Mouse (Mus musculus) cortical plate, adult 2 months (tissue): ENCODE data around the gene Epb41l4b. TPM values are rescaled to one million over a fixed set of nuclear protein-coding genes. Genes with fewer than 3 reads are reported as not detected.

Source experiments
- H3K27ac ChIP-seq: fragments of 200-500 bp; 2 replicates; pipeline ENCODE4 v1.5.1; 2012; ENCODE audit warnings: low read length, control low read depth, inconsistent platforms; ENCODE audit not compliant: insufficient read depth
- H3K4me1 ChIP-seq: fragments of 200-500 bp; 2 replicates; pipeline ENCODE4 v1.6.1; 2011; ENCODE audit warnings: low read length; ENCODE audit not compliant: control insufficient read depth, insufficient read depth
- H3K4me3 ChIP-seq: fragments of 200-500 bp; 2 replicates; pipeline ENCODE4 v1.5.1; 2011; ENCODE audit warnings: mild to moderate bottlenecking, low read length, control low read depth; ENCODE audit not compliant: insufficient read depth
- CTCF ChIP-seq: fragments of 200-500 bp; IDR thresholded peaks from 2 replicates; pipeline ENCODE4 v1.5.1; 2011; ENCODE audit warnings: mild to moderate bottlenecking, control low read depth, low read length; ENCODE audit not compliant: insufficient read depth; ENCODE audit errors: extremely low read depth
- POLR2A ChIP-seq: fragments of 200-500 bp; IDR thresholded peaks from 2 replicates; pipeline ENCODE4 v1.6.1; 2011; ENCODE audit warnings: mild to moderate bottlenecking, low read length, control low read depth; ENCODE audit not compliant: insufficient read depth; ENCODE audit errors: extremely low read depth
- polyA plus RNA-seq: library from polyadenylated mRNA; depleted of rRNA; stranded (reverse); fragments of >200 nt; gene quantifications from 2 replicates; pipeline ENCODE4 v1.2.3, GENCODE M21; 2012

The Epb41l4b gene
- polyA plus RNA-seq, 1 experiment = 17.7 TPM

DNA sequence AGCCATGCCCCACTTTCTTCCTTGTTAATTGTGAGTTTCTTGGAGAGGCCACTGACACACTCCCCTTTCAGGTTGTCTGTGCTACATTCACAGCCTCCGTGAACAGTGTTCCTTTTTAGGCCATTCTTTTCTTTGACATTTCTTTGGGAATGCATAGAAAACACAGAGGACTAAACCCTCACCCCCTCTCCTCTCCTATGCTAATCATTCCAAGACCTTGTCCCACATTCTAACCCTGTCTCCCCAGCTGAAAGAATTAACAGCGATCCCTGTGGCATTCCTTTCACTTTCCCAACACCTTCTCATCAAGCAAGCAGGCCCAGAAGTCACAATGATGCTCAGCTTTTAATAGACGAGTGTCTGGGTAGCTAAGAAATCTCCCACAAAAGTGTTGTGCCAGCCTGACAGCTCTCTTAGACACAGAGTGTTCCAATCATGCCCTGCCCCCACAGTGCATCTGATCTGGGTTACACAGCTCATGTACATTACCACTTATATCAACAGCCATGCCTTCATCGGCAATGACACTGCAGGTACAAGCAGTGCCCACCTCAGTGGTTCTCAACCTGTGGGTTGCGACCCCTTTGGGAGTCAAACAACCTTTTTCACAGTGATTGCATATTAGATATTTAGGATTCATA is 93.8 kb downstream of the Epb41l4b start:
- TF ChIP-seq POLR2A = no peak
- TF ChIP-seq CTCF = no peak
- no peak overlapping the region for H3K27ac ChIP-seq
- peaks cover 18% of the 10 kb centered on the region for H3K4me1 ChIP-seq
- H3K4me3 ChIP-seq = no peak overlapping the region

DNA sequence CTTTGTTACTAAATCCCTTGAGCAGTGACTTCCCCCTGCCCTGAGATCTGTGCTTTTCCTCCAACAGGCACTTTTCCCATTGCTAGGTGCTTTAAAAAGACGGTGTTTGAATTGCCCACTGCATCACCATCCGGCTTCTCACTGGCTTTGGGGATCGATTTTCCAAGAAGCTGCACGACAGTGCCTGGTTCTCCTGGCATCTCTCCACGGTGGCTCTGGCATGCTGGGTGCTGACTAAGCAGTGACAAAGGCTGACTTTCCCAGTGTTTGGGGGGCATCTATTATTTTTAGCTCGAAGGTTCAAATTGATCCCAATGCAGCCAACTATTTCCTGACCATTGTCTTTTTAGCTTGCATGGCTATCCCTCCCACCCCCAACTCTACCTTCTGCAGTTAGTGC is 94.7 kb downstream of the Epb41l4b start:
- H3K4me3 ChIP-seq = no peak overlapping the region

DNA sequence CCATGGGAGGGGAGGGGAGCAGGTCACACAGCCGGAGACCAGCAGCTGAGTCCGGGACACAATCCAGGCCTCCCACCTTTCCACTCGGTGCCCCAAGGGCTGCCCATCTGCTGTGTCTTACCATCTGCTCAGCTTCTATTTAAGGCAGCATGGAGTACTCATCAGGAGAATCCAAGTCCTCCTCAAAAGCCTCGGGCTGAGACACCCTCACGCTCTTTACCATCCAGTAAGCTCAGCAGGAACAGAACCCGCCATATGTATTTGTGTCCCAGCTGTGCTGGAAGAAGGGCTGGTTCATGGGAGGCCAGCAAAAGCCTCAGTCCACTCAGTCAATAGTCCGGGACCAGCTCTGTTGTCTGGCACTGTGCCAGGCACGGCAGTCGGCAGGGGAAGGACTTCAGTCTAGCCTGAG is 97.1 kb downstream of the Epb41l4b start:
- peaks cover 18% of the 10 kb centered on the region for H3K4me1 ChIP-seq
- H3K4me3 ChIP-seq = no peak overlapping the region
- no peak overlapping the region for H3K27ac ChIP-seq
- TF ChIP-seq POLR2A (no peak), CTCF (no peak)

More for the DNA sequence above, 94.7 kb downstream of the Epb41l4b start:
- Histone ChIP-seq H3K27ac (no peak overlapping the region), H3K4me1 (peaks cover 18% of the 10 kb centered on the region)
- TF ChIP-seq POLR2A (no peak), CTCF (no peak)

- Histone ChIP-seq H3K4me1 (peaks cover 10% of the 10 kb centered on the region), H3K27ac (no peak overlapping the region), H3K4me3 (no peak overlapping the region)
- no peak for TF ChIP-seq CTCF
- TF ChIP-seq POLR2A = no peak
Measured at GRCm38 (mm10) chr4:57043621-57044020, 99.6 kb downstream of the Epb41l4b start.

DNA sequence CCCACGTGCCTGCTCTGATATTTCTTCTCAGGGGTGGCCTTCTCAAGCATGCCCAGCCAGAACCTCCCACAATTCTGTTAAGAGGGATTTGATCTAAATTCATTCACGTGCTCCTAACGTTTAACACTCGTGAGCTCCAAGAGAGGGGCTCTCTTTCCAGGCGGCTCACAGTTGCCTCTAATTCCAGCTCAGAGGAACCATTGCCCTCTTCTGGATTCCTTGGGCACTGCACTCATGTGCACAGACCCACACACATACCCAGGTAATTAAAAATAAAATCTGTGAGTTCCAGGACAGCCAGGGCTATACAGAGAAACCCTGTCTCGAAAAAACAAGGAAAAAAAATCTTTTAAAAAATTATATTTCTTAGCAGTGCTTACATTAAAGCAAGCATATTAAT is 101.6 kb downstream of the Epb41l4b start:
- H3K4me3 ChIP-seq = no peak overlapping the region
- TF ChIP-seq POLR2A (no peak), CTCF (no peak)
- no peak overlapping the region for H3K27ac ChIP-seq
- H3K4me1 ChIP-seq = peaks cover 7% of the 10 kb centered on the region

GRCm38 (mm10) chr4:57041211-57041610 is 102.0 kb downstream of the Epb41l4b start:
- H3K4me1 ChIP-seq = peaks cover 4% of the 10 kb centered on the region
- TF ChIP-seq CTCF = no peak
- TF ChIP-seq POLR2A = no peak
- H3K4me3 ChIP-seq = no peak overlapping the region
- H3K27ac ChIP-seq = no peak overlapping the region

- Histone ChIP-seq H3K27ac (no peak overlapping the region), H3K4me3 (no peak overlapping the region), H3K4me1 (no peaks in the 10 kb centered on the region)
- TF ChIP-seq CTCF = no peak
- TF ChIP-seq POLR2A = no peak
Measured at GRCm38 (mm10) chr4:57040481-57040880, 102.8 kb downstream of the Epb41l4b start.

DNA sequence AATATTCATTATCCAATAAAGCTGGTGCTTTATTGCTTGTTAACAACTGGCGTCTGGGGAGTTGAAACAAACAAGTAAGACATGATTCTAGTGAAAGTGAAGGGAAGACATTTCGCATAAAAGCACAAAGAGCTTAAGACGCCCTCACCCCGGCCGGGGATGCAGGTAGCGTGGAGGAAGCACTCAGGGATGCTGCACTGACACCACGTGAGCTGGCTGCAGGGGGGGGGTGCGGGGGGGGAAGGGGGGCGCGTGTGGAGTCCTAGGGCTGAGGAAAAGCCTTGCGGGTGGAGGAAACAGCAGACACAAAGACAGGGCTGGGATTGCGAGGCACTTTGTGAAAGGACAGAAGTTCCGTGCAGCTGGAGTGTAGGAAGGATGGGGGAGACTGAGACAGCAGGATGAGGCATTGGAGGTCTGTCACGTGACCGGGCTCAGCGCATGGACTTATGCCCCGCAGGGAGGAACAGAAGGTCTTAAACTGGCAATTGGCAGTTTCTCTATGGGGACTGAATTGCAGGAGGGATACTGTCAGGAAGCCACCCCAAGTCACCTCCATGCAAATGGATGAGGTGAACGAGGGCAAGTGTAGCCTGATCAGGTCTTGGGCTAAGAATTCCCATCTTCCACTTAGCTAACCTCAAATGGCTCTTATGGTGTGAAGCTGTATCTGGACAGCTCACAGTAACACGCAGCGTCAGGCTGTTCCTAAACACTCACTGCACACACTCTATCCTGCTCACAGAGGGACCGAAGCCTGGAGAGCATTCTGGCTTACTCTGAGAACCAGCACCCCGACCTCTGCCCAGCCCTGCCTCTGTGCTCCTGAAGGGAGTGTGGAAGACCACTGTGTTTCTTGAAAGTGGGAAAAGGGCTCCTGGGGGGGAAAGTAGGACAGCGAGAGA is 103.9 kb downstream of the Epb41l4b start:
- no peak overlapping the region for H3K27ac ChIP-seq
- TF ChIP-seq CTCF = no peak
- no peak for TF ChIP-seq POLR2A

GRCm38 (mm10) chr4:57037554-57037953 is 105.7 kb downstream of the Epb41l4b start:
- no peak overlapping the region for H3K4me3 ChIP-seq
- TF ChIP-seq CTCF (no peak), POLR2A (no peak)
- H3K4me1 ChIP-seq = no peaks in the 10 kb centered on the region
- no peak overlapping the region for H3K27ac ChIP-seq

More for the DNA sequence above, 103.9 kb downstream of the Epb41l4b start:
- 0 out of 2 replicates have a peak overlapping the region, but pooled peaks have one; percentile 5 for H3K4me3 ChIP-seq
- no peaks in the 10 kb centered on the region for H3K4me1 ChIP-seq
